Mouse (Mus musculus) lung, adult 2 months (tissue): ENCODE measurements at regions not wholly inside any gene's neighbourhood (a gene's known extent, or its start where the extent isn't known, plus 50 kb on each side); places are given as distances from the start of the nearest gene placed in this dataset.

Source experiments
- DNase-seq: peaks from one replicate; pipeline ENCODE4 v3.0.0; 2022
- H3K4me1 ChIP-seq: fragments of 200-500 bp; 2 replicates; pipeline ENCODE4 v1.6.1; 2011; ENCODE audit warnings: low read length; ENCODE audit not compliant: control insufficient read depth, insufficient read depth
- H3K4me3 ChIP-seq: fragments of 200-500 bp; replicated peaks from 2 replicates; pipeline ENCODE3; 2011; ENCODE audit warnings: low read depth, mild to moderate bottlenecking, control low read depth, low read length; ENCODE audit errors: extremely low read depth
- CTCF ChIP-seq: fragments of 200-500 bp; IDR thresholded peaks from 2 replicates; pipeline ENCODE4 v1.5.1; 2011; ENCODE audit warnings: mild to moderate bottlenecking, low read length, control low read depth; ENCODE audit not compliant: insufficient read depth
- POLR2A ChIP-seq: fragments of 200-500 bp; IDR thresholded peaks from 2 replicates; pipeline ENCODE4 v1.6.1; 2011; ENCODE audit warnings: low read depth, mild to moderate bottlenecking, control low read depth, low read length, borderline replicate concordance; ENCODE audit errors: extremely low read depth
- WGBS: fragments of 180-500 bp; shearing (Covaris S2); methylation state at CpG from one replicate; pipeline ENCODE4 v1.1.7; 2018; 5-methylcytosine and 5-hydroxymethylcytosine counted together

GRCm38 (mm10) chr17:45847701-45848378, 114.2 kb upstream of the 1600014C23Rik start:
- no peak for TF ChIP-seq POLR2A
- no peak for TF ChIP-seq CTCF
- 86% methylated on average over 14 of the region's 14 CpGs for WGBS
- Histone ChIP-seq H3K4me3 (no peak overlapping the region), H3K4me1 (no peaks in the 10 kb centered on the region)
- DNase-seq = no peak

GRCm38 (mm10) chr17:45845832-45846231, 112.2 kb upstream of the 1600014C23Rik start:
- 91% methylated on average over 5 of the region's 5 CpGs for WGBS
- H3K4me1 ChIP-seq = no peaks in the 10 kb centered on the region
- TF ChIP-seq POLR2A (no peak), CTCF (peak; percentile 34; the same call in 1 of the 2 replicates)
- no peak for DNase-seq
- H3K4me3 ChIP-seq = no peak overlapping the region

- DNase-seq = no peak
- WGBS = 50% methylated on average over 7 of the region's 7 CpGs
- Histone ChIP-seq H3K4me1 (no peaks in the 10 kb centered on the region), H3K4me3 (no peak overlapping the region)
- no peak for TF ChIP-seq POLR2A
- no peak for TF ChIP-seq CTCF
Observed at GRCm38 (mm10) chr17:45836731-45837130, 103.1 kb upstream of the 1600014C23Rik start.

GRCm38 (mm10) chr17:45836253-45836652, 102.6 kb upstream of the 1600014C23Rik start:
- TF ChIP-seq POLR2A (no peak), CTCF (no peak)
- H3K4me1 ChIP-seq = no peaks in the 10 kb centered on the region
- 50% methylated on average over 7 of the region's 7 CpGs for WGBS
- H3K4me3 ChIP-seq = no peak overlapping the region
- DNase-seq = no peak

GRCm38 (mm10) chr17:45834518-45835071, 101.0 kb upstream of the 1600014C23Rik start:
- Histone ChIP-seq H3K4me1 (no peaks in the 10 kb centered on the region), H3K4me3 (no peak overlapping the region)
- WGBS = 64% methylated on average over 10 of the region's 10 CpGs
- TF ChIP-seq POLR2A (no peak), CTCF (no peak)
- DNase-seq = no peak

GRCm38 (mm10) chr17:45830324-45830723, 96.7 kb upstream of the 1600014C23Rik start:
- Histone ChIP-seq H3K4me3 (no peak overlapping the region), H3K4me1 (no peaks in the 10 kb centered on the region)
- WGBS = 83% methylated on average over 5 of the region's 5 CpGs
- TF ChIP-seq CTCF = no peak
- no peak for TF ChIP-seq POLR2A
- no peak for DNase-seq

- H3K4me1 ChIP-seq = no peaks in the 10 kb centered on the region
- no peak for DNase-seq
- no peak for TF ChIP-seq CTCF
- no peak for TF ChIP-seq POLR2A
- 86% methylated on average over 9 of the region's 9 CpGs for WGBS
- no peak overlapping the region for H3K4me3 ChIP-seq
Observed at GRCm38 (mm10) chr17:45829571-45829970, 95.9 kb upstream of the 1600014C23Rik start.

GRCm38 (mm10) chr17:45828843-45829242, 95.2 kb upstream of the 1600014C23Rik start:
- H3K4me1 ChIP-seq = no peaks in the 10 kb centered on the region
- no peak for DNase-seq
- no peak overlapping the region for H3K4me3 ChIP-seq
- TF ChIP-seq CTCF (no peak), POLR2A (no peak)
- 75% methylated on average over 11 of the region's 11 CpGs for WGBS

GRCm38 (mm10) chr17:45828284-45828824, 94.7 kb upstream of the 1600014C23Rik start:
- TF ChIP-seq CTCF (no peak), POLR2A (no peak)
- no peaks in the 10 kb centered on the region for H3K4me1 ChIP-seq
- H3K4me3 ChIP-seq = no peak overlapping the region
- WGBS = 68% methylated on average over 9 of the region's 9 CpGs
- DNase-seq = no peak

- Histone ChIP-seq H3K4me1 (no peaks in the 10 kb centered on the region), H3K4me3 (no peak overlapping the region)
- WGBS = 60% methylated on average over 8 of the region's 8 CpGs
- TF ChIP-seq POLR2A = no peak
- no peak for TF ChIP-seq CTCF
- DNase-seq = no peak
Observed at GRCm38 (mm10) chr17:45824977-45825376, 91.3 kb upstream of the 1600014C23Rik start.

GRCm38 (mm10) chr17:45823501-45823900, 89.9 kb upstream of the 1600014C23Rik start:
- WGBS = 82% methylated on average over 5 of the region's 5 CpGs
- no peak for DNase-seq
- no peak overlapping the region for H3K4me3 ChIP-seq
- H3K4me1 ChIP-seq = no peaks in the 10 kb centered on the region
- TF ChIP-seq CTCF = no peak
- no peak for TF ChIP-seq POLR2A
